Mouse (Mus musculus) lung, postnatal 0 days (tissue): ENCODE measurements at regions not wholly inside any gene's neighbourhood (a gene's known extent, or its start where the extent isn't known, plus 50 kb on each side); places are given as distances from the start of the nearest gene placed in this dataset.

Experiments
- CTCF ChIP-seq: IDR thresholded peaks from 2 replicates; pipeline ENCODE4 v1.5.1; 2016; ENCODE audit warnings: antibody characterized with exemption, mild to moderate bottlenecking
- EP300 ChIP-seq: IDR thresholded peaks from 2 replicates; pipeline ENCODE4 v1.6.1; 2016; ENCODE audit warnings: antibody characterized with exemption, mild to moderate bottlenecking, control low read depth

GRCm38 (mm10) chr19:52442523-52442922 lies 178.4 kb downstream of the Ins1 start:
- TF ChIP-seq CTCF (no peak), EP300 (no peak)
